Mouse (Mus musculus) lung, adult 18-20 months (tissue): ENCODE measurements around the gene Gm5934.
"Not testable (repeated sequence)": the region's sequence is repeated elsewhere in the genome, so short reads cannot be mapped to it uniquely, and the experiment has no call there.

ENCODE experiments used
- DNase-seq, 2 experiments: peaks; one replicate each; pipeline ENCODE4 v3.0.0; 2022; ENCODE audit warnings: mixed read lengths in 2 of 2

Gm5934 gene

GRCm38 (mm10) chrX:24500660-24501059 is at the start of gene Gm5934:
Gene Gm5934 (minus strand): TSS chrX:24500760.
- not testable (repeated sequence) for DNase-seq
